Mouse (Mus musculus): ENCODE measurements around the gene Olfr561.

Olfr561 gene

DNA sequence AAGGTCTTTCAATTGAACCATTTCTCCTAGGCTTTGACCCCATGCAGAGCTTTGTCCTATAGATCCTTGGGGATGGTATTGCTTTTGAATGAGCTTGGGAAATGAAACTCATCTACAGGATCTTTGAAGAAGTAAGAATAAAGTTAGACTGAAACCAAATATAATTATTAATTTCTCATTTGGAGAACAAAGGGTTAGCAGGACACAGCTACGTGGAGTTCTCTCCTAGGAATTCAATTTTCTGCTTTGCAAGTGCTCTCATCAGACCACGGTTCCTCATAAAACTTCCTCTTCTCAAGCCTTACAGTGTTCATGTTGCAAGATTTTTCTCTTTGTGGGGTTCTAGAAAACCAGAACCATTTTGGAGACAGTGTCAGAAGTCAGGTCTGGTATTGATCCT, at the start of gene Olfr561:
Gene Olfr561 (plus strand): TSS at position 301 of the 400 bp plus-strand sequence.
- no peak for DNase-seq

DNA sequence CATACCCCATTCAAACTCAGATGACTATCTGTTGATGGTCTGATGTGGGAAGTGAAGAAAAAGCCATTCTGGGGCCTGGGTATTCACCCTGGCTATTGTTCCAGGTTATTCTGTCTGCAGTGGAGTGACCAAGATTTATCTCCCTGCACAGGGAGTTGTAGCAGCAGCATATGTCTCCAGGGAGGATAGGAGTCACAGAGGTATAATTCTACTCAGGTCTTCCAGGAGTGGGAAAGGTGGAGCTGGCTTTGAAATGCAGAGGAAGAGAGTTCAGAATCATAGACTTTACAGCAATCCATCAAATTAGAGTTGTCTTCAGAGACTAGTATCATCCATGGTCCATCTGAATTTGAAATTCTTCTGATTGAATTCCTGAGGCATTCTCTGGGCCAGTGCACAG, 43.6 kb upstream of the Olfr561 start, which contains the start of gene Olfr559:
Gene Olfr559 (minus strand): TSS at position 101 of the 400 bp plus-strand sequence.
- DNase-seq, result no peak

DNA sequence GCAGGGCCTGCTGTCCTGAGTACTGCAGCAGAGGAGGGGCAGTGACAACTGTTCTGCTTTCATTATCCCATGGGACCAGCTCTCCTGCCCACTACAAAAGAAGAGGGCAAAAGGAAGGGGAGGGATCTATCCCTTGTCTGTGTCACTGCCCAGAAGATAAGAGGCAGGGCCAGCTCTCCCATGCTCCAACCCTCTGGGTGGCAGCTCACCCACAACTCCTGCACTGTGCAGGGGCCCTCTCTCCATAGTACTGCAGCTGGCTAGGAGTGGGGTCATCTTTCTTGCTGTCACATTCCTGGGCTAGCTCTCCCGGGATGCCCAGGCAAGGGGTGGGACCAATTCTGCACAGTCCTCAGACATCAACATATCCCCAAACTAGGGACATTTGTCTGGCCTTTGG, 37.2 kb upstream of the Olfr561 start:
- DNase-seq, result no peak

DNA sequence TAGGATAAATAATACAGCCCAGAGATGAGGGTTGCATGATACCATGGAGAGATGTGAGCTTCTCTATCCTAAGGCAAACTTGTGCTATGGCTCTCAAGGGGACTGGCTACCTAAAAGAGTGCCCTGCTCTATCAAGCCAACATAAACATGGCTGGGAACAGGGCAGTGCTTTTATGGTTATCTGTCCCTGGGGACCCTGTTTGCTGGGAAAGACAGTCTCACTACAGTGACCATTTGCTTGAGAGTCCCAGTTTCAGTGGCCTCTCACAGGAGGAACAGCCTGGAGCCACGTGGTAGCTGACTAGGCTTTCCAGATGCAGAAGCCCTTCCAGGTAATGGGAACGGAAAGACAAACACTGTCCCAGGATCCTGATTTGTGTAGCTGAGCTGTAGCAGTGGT, 33.3 kb upstream of the Olfr561 start:
- DNase-seq, result no peak

DNA sequence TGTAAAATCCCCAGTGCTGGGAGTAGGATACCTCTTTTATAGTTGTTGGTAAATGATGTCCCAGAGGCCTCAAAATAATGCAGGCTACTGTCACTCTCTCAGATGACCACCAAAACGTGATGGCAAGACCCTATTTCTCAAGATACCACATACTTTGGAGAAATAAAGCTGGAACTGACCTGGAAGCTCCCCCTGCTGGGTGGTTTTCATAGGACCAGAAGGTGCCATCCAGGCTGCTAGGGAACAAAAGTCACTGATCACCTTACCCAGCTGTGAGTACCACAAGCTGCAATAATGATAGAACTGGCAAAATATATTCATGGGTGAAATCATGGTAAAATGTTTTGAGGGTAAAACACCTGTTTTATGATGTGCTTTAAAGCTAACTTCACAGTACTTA, 18.9 kb upstream of the Olfr561 start:
- peak; percentile 1 for DNase-seq

DNA sequence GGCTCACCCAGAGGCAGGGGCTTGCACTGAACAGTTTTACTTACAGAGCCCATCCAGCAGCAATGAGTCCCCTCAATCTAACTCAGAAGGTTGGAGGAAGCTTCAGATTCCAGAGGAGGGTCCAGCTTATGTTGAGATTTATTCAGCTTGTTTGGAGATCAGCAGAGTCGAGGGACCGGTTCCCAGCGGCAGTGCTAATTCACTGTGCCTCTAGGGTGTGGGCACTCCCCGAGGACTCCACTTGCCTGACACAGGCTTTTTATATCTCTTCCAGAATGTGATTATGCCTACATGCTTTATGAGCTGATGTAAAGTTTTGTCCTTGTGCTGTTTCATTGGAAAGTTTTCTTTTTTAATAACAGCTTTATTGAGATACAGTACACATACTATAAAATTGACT, 11.8 kb upstream of the Olfr561 start, which contains the start of the genes Olfr560 and Olfr78:
Gene Olfr560 (minus strand): TSS at position 101 of the 400 bp plus-strand sequence.
Gene Olfr78 (minus strand): TSS at position 206 of the 400 bp plus-strand sequence.
- no peak for DNase-seq

DNA sequence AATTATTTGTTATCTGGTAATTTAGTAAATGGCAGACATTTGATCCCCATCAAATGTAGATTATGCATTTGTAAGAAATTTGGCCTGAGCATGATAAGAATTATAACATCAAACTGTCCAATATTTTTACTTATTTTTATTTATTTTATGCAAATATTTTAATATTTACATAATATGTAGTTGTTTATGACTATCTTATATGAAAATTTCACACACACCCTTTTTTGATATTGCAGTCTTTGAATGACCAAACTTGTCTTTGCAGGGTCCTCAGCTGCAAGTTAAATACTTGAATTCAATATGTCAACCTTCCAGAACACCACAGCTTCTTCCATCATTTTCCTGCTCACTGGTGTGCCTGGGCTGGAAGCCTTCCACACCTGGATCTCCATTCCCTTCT, 32.2 kb downstream of the Olfr561 start, which contains the start of gene Olfr564:
Gene Olfr564 (plus strand): TSS at position 301 of the 400 bp plus-strand sequence.
- no peak for DNase-seq

All from lung, postnatal 14 days (tissue).